Mouse (Mus musculus) hindbrain, embryonic 14.5 days (tissue): ENCODE measurements around the gene Grap2. TPM values are rescaled to one million over a fixed set of nuclear protein-coding genes. Genes with fewer than 3 reads are reported as not detected.

Experiments used
- ATAC-seq: fragments of 200-750 bp; cut with Nextera tagmentation; 2 replicates; pipeline ENCODE4 v1.8.0; 2017; ENCODE audit warnings: moderate number of reproducible peaks, mild to moderate bottlenecking, moderate TSS enrichment, moderate library complexity; ENCODE audit not compliant: low FRiP score
- DNase-seq: peaks from one replicate; pipeline ENCODE4 v3.0.0-alpha.2; 2015; ENCODE audit warnings: low spot score
- H3K27ac ChIP-seq: fragments of 300-500 bp; sonication (generic); 2 replicates; pipeline ENCODE4 v1.5.1; 2014; ENCODE audit warnings: mild to moderate bottlenecking, moderate library complexity
- H3K27me3 ChIP-seq: fragments of 300-500 bp; sonication (generic); 2 replicates; pipeline ENCODE4 v1.6.1; 2014; ENCODE audit warnings: mild to moderate bottlenecking, low read length, mixed read lengths; ENCODE audit not compliant: control insufficient read depth, insufficient read depth
- H3K36me3 ChIP-seq: fragments of 300-500 bp; sonication (generic); replicated peaks from 2 replicates; pipeline ENCODE4 v1.6.1; 2014; ENCODE audit not compliant: control insufficient read depth, insufficient read depth
- H3K4me1 ChIP-seq: fragments of 300-500 bp; sonication (generic); replicated peaks from 2 replicates; pipeline ENCODE4 v1.6.1; 2014; ENCODE audit warnings: antibody characterized with exemption, low read length, mixed read lengths; ENCODE audit not compliant: control insufficient read depth, insufficient read depth
- H3K4me2 ChIP-seq: fragments of 300-500 bp; sonication (generic); replicated peaks from 2 replicates; pipeline ENCODE4 v1.6.1; 2014; ENCODE audit warnings: mild to moderate bottlenecking, moderate library complexity
- H3K4me3 ChIP-seq: fragments of 300-500 bp; sonication (generic); replicated peaks from 2 replicates; pipeline ENCODE4 v1.5.1; 2014; ENCODE audit warnings: mild to moderate bottlenecking, low read length
- H3K9ac ChIP-seq: fragments of 300-500 bp; sonication (generic); 2 replicates; pipeline ENCODE4 v1.6.1; 2014
- H3K9me3 ChIP-seq: fragments of 300-500 bp; sonication (generic); 2 replicates; pipeline ENCODE4 v1.6.1; 2016; ENCODE audit warnings: low read length; ENCODE audit not compliant: control insufficient read depth
- WGBS: fragments of 180-500 bp; shearing (Covaris S2); extraction: QIAGEN DNeasy Blood & Tissue Kit; methylation state at CpG from one replicate; pipeline ENCODE4 v1.1.7; 2014; 5-methylcytosine and 5-hydroxymethylcytosine counted together
- polyA plus RNA-seq: library from polyadenylated mRNA; unstranded; fragments of >200 nt; fragmentation: Nextera tagmentation; extraction: Ambion mirVana; gene quantifications from 2 replicates; pipeline ENCODE4 v1.2.1, GENCODE M21; 2014

Grap2 gene
- polyA plus RNA-seq, 1 experiment from 2014 or later, result 0.23 TPM

DNA sequence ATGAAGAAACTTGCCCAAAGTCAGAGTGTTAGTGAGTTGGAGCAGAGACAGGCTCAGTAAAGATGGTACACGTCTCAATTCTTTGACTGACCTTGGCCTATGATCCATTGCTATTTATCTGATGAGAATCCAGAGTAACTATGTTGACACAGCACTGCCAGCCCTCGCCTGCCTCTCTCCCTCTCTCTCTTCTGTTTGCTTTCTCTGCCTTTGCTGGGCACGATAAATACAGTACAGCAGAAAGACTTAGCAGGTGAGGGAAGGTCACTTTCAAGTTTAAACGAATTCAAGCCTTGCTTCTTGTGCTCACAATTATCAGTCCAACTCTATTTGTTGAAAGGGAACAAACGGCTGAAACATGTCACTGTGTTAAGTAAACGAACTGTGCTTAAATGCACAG lies 27.0 kb upstream of the Grap2 start:
- no peaks in the 10 kb centered on the region for H3K9me3 ChIP-seq
- ATAC-seq (no peak), DNase-seq (no peak)
- H3K4me2 ChIP-seq, result no peak overlapping the region
- no peak overlapping the region for H3K9ac ChIP-seq
- no peaks in the 10 kb centered on the region for H3K36me3 ChIP-seq
- no peaks in the 10 kb centered on the region for H3K27me3 ChIP-seq
- H3K27ac ChIP-seq, result no peak overlapping the region
- H3K4me1 ChIP-seq, result no peaks in the 10 kb centered on the region
- H3K4me3 ChIP-seq, result no peak overlapping the region
- WGBS, result 71% methylated on average over 6 of the region's 6 CpGs

DNA sequence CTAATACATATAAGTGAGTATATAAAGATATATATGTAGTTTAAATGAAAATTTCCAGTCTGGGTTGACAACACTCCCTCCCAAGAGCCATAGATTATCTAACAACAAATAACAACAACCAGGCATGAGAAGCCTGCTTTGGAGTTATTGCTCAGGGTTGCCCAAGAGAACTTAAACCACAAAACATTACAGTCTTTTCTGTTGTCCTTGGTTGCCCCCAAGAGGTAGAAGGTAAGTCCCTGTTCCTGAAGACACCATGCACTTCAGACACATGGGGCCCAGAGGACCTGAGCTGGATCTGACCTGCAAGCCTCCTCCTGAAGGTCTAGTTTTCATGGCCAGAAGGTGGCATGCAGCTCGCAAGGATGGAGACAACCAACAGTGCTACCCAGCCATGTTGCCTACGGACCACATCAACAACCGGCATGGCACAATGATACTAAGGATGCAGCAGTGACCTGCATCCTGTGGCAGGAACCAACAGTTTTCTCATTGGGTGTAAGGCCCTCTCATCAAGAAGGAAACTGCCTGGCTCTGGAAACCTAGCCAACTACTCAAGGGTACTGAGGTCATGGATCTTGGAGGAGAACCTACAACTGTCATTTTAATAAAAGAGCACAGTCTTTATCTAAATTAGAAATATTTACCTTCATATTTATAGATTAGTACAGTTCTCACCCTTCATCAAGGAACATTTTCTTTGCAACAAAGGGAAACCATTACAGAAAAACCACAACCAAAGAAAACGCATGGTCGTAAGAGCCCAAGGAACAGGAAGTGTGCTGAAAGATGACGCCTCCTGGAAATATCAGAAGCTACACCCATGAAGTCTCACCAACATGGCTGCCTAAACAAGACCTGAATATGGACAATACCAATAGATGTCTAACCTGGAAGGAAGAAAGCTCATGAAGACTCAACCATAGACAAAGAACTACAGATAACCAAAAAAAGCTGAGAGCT lies 17.3 kb upstream of the Grap2 start:
- no peak overlapping the region for H3K4me3 ChIP-seq
- H3K4me1 ChIP-seq, result no peaks in the 10 kb centered on the region
- ATAC-seq (no peak), DNase-seq (no peak)
- no peaks in the 10 kb centered on the region for H3K36me3 ChIP-seq
- no peaks in the 10 kb centered on the region for H3K9me3 ChIP-seq
- H3K27ac ChIP-seq, result no peak overlapping the region
- H3K9ac ChIP-seq, result no peak overlapping the region
- WGBS, result 95% methylated on average over 6 of the region's 6 CpGs
- H3K4me2 ChIP-seq, result no peak overlapping the region
- no peaks in the 10 kb centered on the region for H3K27me3 ChIP-seq

DNA sequence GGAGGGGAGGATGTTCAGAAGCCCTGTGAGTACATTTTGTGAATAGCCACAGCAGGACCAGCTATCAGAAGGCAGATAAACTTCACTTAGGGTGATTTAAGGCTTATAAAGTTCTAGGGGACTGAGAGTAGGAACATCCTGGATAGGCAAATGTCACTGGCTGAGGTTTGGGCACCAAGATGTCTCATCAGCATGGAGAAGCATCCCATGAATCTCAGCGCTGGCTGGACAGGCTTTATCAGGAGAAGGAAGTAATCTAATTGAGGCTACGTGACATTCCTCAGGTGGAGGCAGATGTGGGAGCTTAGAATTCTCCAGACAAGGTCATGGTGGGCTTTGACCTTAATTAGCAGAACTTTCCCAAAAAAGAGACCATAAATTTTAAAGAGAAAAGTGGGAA lies 16.4 kb upstream of the Grap2 start:
- Histone ChIP-seq H3K27ac (no peak overlapping the region), H3K27me3 (no peaks in the 10 kb centered on the region), H3K4me2 (no peak overlapping the region), H3K9ac (no peak overlapping the region), H3K4me1 (no peaks in the 10 kb centered on the region), H3K4me3 (no peak overlapping the region), H3K9me3 (no peaks in the 10 kb centered on the region), H3K36me3 (no peaks in the 10 kb centered on the region)
- WGBS, result 89% methylated on average over 2 of the region's 2 CpGs
- no peak for ATAC-seq
- DNase-seq, result no peak

DNA sequence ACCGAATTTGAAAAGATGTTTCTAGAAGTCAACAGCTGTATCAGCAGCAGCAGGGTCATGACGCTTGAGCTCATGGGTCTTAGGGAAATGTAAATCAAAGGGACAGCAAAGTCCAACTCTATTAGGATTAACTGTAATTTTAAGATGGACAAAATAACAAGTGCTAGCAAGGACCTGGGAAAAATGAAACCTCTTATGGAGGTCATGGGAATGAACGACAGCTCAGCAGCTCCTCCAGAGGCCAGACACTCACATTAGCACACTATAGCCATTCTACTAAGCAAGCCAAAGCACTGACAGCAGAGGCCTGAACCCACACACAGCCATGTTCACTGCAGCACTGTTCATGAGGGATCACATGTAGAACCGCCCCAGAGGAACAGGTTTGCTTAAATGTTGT lies 14.6 kb upstream of the Grap2 start:
- Histone ChIP-seq H3K9me3 (no peaks in the 10 kb centered on the region), H3K27me3 (no peaks in the 10 kb centered on the region), H3K9ac (no peak overlapping the region), H3K4me2 (no peak overlapping the region), H3K27ac (no peak overlapping the region), H3K4me3 (no peak overlapping the region), H3K4me1 (no peaks in the 10 kb centered on the region), H3K36me3 (no peaks in the 10 kb centered on the region)
- no peak for DNase-seq
- ATAC-seq, result no peak
- 71% methylated on average over 4 of the region's 4 CpGs for WGBS

DNA sequence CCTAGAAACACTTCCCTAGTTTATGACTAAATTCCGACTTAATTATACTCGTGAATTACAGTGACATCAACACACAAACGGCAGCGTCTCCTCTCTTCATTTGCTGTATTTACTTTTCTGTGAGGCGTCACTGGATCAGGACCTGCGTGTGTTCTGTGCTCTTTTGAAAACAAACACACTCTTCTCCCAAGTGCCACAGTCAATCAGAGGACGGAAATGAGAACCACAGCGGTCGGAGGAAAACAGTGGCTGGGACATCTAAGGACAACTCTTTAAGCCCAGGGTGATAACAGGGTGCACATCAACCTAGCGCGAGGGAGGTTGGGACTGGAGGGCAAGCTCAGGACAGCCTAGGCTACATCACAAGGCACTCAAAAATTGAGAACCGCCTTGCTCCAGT lies 12.9 kb upstream of the Grap2 start:
- no peak overlapping the region for H3K4me2 ChIP-seq
- no peaks in the 10 kb centered on the region for H3K27me3 ChIP-seq
- no peak overlapping the region for H3K9ac ChIP-seq
- no peaks in the 10 kb centered on the region for H3K36me3 ChIP-seq
- 79% methylated on average over 12 of the region's 12 CpGs for WGBS
- no peak overlapping the region for H3K27ac ChIP-seq
- no peak overlapping the region for H3K4me3 ChIP-seq
- no peak for ATAC-seq
- H3K9me3 ChIP-seq, result no peaks in the 10 kb centered on the region
- no peak for DNase-seq
- no peaks in the 10 kb centered on the region for H3K4me1 ChIP-seq

DNA sequence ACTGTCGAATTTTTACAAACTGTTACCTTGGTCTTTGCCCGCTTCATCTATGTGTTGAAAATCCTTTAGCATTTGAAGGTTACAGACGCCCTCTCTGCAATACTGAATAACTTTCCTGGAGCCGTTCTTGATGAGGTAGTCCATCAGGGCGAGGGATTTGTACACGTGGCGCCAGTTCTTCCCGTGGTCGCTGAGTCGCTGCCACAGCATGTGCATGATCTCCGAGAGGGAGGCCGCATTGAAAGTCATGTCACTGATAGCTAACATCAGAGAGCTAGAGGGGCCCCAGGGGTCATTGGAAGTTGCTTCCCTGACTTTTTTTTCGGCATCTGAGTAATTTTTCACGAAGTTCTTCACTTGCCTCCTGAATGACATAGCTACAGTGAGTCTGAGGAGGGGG lies 12.4 kb upstream of the Grap2 start:
- no peak overlapping the region for H3K9ac ChIP-seq
- ATAC-seq (no peak), DNase-seq (no peak)
- H3K36me3 ChIP-seq, result no peaks in the 10 kb centered on the region
- H3K9me3 ChIP-seq, result no peaks in the 10 kb centered on the region
- no peaks in the 10 kb centered on the region for H3K27me3 ChIP-seq
- H3K4me1 ChIP-seq, result no peaks in the 10 kb centered on the region
- H3K27ac ChIP-seq, result no peak overlapping the region
- 60% methylated on average over 14 of the region's 14 CpGs for WGBS
- H3K4me2 ChIP-seq, result no peak overlapping the region
- no peak overlapping the region for H3K4me3 ChIP-seq

DNA sequence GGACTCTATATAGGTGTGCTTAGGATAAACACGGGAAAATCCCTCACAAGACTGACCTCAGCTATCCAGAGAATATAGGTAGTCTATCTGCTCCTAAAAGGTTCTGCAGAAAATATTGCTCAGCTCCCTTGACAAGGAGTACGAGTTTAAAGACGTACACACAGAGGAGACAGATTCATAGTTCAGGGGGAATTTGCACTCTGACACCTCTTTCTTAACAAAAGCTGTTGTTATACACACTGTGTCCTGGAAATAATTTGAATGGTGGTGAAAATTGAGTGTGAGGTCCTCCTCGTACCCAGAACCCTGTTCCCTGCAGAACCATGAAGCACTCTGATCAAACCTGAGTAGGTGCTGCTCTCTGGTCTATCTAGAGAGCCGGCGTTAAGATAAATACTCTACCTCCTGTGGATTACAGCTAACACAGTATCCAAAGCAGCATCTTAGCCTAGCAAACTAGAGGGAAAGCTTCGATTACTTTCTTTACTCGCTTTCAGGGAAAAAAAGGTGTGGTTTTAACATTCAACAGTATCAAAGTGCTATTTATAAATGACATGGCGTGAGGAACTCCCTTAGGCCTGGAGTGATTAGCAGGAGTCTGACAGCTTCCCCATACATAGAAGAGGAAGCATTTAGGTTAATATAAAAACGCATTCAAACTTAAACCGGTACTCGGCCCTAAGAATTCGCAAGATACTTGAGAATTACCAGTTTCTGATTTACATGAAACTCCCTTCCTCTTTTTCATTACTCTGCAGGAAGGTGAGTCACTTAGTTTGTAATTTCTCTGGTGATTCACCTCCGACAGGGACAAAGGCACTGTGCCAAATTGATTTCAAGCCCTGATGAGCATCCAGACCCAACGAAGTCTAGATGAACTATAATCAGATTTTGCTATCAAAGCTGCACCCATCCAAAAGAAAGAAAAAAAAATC lies 11.5 kb upstream of the Grap2 start:
- DNase-seq (no peak), ATAC-seq (no peak)
- Histone ChIP-seq H3K4me3 (no peak overlapping the region), H3K4me1 (no peaks in the 10 kb centered on the region), H3K36me3 (no peaks in the 10 kb centered on the region), H3K27ac (no peak overlapping the region), H3K27me3 (no peaks in the 10 kb centered on the region), H3K9me3 (no peaks in the 10 kb centered on the region), H3K9ac (no peak overlapping the region), H3K4me2 (no peak overlapping the region)
- WGBS, result 56% methylated on average over 15 of the region's 15 CpGs

DNA sequence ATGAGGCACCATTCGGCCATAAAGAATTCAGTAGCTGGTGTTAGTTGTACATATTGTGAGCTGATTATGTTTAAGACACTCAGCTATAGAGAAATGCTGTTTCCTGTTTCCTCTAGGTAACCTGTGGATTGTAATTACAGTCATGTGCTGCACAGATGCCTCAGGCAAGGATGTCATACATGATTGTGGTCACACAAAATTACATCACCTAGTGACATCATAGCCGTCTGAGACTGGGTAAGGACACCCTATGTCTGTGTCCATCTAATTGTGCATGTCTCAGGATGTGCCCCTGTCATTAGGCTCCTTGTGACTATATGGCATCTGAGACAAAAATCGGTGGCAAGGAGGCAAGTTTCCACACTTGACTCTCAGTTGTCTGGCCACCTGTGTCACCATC lies 9.9 kb upstream of the Grap2 start:
- 82% methylated on average over 3 of the region's 3 CpGs for WGBS
- DNase-seq (no peak), ATAC-seq (no peak)
- Histone ChIP-seq H3K4me1 (no peaks in the 10 kb centered on the region), H3K9me3 (no peaks in the 10 kb centered on the region), H3K4me3 (no peak overlapping the region), H3K27me3 (no peaks in the 10 kb centered on the region), H3K27ac (no peak overlapping the region), H3K4me2 (no peak overlapping the region), H3K36me3 (no peaks in the 10 kb centered on the region), H3K9ac (no peak overlapping the region)

DNA sequence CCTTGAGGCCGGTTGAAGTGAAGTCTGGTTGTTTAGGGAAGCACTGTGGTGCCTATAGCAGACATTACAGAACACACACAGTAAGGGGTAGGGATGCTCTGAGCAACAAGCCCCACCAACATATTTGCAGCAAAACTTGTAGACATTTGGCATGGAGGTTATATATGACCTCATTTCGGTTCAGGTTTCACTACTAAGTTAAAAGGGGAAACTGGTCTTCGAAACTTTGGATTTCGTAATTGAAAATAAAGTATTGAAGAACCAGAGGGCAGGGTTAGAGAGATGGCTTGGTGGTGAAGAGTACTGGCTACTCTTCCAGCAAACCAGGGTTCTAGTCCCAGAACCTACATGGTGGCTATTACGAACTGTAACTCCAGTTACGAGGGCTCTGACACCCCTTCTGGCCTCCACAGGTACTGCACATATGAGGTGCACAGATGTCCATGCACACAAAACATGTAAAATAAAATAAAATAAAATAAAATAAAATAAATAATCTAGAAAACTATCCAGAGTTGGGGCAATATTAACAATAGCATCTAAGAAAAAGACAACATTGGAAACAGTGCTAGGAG lies 8.7 kb upstream of the Grap2 start:
- Histone ChIP-seq H3K9me3 (no peaks in the 10 kb centered on the region), H3K9ac (no peak overlapping the region), H3K27me3 (no peaks in the 10 kb centered on the region), H3K27ac (no peak overlapping the region), H3K4me1 (no peaks in the 10 kb centered on the region), H3K36me3 (no peaks in the 10 kb centered on the region), H3K4me2 (no peak overlapping the region), H3K4me3 (no peak overlapping the region)
- 95% methylated on average over 6 of the region's 6 CpGs for WGBS
- DNase-seq (no peak), ATAC-seq (no peak)
